Mouse (Mus musculus) ES-Bruce4 (cell line): ENCODE results near the gene Prpf40b.

ENCODE experiments used
- CTCF ChIP-seq: IDR thresholded peaks from one replicate; pipeline ENCODE4 v1.8.1; 2011; ENCODE audit warnings: low read depth, low read length
- EP300 ChIP-seq: IDR thresholded peaks from 2 replicates; pipeline ENCODE4 v1.6.1; 2011; ENCODE audit warnings: low read depth, low read length; ENCODE audit not compliant: insufficient read depth
- POLR2A ChIP-seq: IDR thresholded peaks from one replicate; pipeline ENCODE4 v1.8.1; 2011; ENCODE audit warnings: low read length; ENCODE audit not compliant: insufficient read depth

GRCm38 (mm10) chr15:99307476-99307875 is 12.6 kb downstream of the Prpf40b start:
- TF ChIP-seq POLR2A (no peak), CTCF (no peak), EP300 (no peak)
